Mouse (Mus musculus) gastrocnemius, postnatal 36 days (tissue): ENCODE measurements at regions not wholly inside any gene's neighbourhood (a gene's known extent, or its start where the extent isn't known, plus 50 kb on each side); places are given as distances from the start of the nearest gene placed in this dataset.

Experiments
- DNase-seq, 2 experiments: peaks; one replicate each; pipeline ENCODE4 v3.0.0; 2022
- intact Hi-C: fragments of 180-260 bp; cut with DNase I; formaldehyde crosslinking; loops from one replicate; pipeline ENCODE4 v1.15.1; 2025

- intact Hi-C loops = loop anchor here (10.0 kb wide), 1 partner anchor 61 kb away; no protein-coding TSS in a partner anchor
- DNase-seq = no peak
Observed at GRCm38 (mm10) chrX:131145656-131146055, 1396.1 kb downstream of the Diaph2 start.

- intact Hi-C loops = no loop called here
Observed at GRCm38 (mm10) chrX:131150929-131151328, 1401.4 kb downstream of the Diaph2 start.

More at GRCm38 (mm10) chrX:131150929-131151328, 1401.4 kb downstream of the Diaph2 start:
- no peak for DNase-seq
